Mouse (Mus musculus) MEL (cell line): ENCODE measurements around the gene Slc44a4. TPM values are rescaled to one million over a fixed set of nuclear protein-coding genes. Genes with fewer than 3 reads are reported as not detected.

Source experiments
- DNase-seq: peaks from one replicate; pipeline ENCODE4 v3.0.0; 2011; ENCODE audit warnings: low read depth, low spot score
- H3K27ac ChIP-seq: 2 replicates; pipeline ENCODE4 v1.5.1; 2012; ENCODE audit warnings: low read depth, mild to moderate bottlenecking, control low read depth, low read length, moderate library complexity; ENCODE audit not compliant: control insufficient read depth
- H3K27me3 ChIP-seq, 2 experiments: fragments of 150-350 bp in 1 of 2; sonication (generic) in 1 of 2; 2 replicates each; pipeline ENCODE4 v1.6.1; 2012; ENCODE audit warnings: low read length in 2 of 2, mild to moderate bottlenecking in 2 of 2, improper control_type of control experiment in 1 of 2, moderate library complexity in 1 of 2; ENCODE audit not compliant: insufficient read depth in 2 of 2, control insufficient read depth in 1 of 2
- H3K36me3 ChIP-seq, 2 experiments: 2 replicates each; pipeline ENCODE4 v1.6.1; 2012 to 2014; ENCODE audit warnings: low read length in 2 of 2, improper control_type of control experiment in 1 of 2, inconsistent platforms in 1 of 2, mild to moderate bottlenecking in 1 of 2; ENCODE audit not compliant: insufficient read depth in 2 of 2, control insufficient read depth in 1 of 2
- H3K4me1 ChIP-seq, 2 experiments: fragments of 150-350 bp in 1 of 2; sonication (generic) in 1 of 2; 2 replicates each; pipeline ENCODE4 v1.6.1; 2012; ENCODE audit warnings: low read length in 2 of 2, improper control_type of control experiment in 1 of 2, mild to moderate bottlenecking in 1 of 2; ENCODE audit not compliant: insufficient read depth in 2 of 2, control insufficient read depth in 1 of 2
- H3K4me3 ChIP-seq, 2 experiments: fragments of 150-350 bp in 1 of 2; sonication (generic) in 1 of 2; 2 replicates each; pipeline ENCODE4 v1.5.1; 2012; ENCODE audit warnings: low read depth in 2 of 2, low read length in 2 of 2, mild to moderate bottlenecking in 2 of 2, moderate library complexity in 2 of 2, control low read depth in 1 of 2, improper control_type of control experiment in 1 of 2; ENCODE audit not compliant: control insufficient read depth in 1 of 2, insufficient read depth in 1 of 2
- H3K79me2 ChIP-seq: 2 replicates; pipeline ENCODE4 v1.6.1; 2012; ENCODE audit warnings: mild to moderate bottlenecking, low read length, moderate library complexity; ENCODE audit not compliant: control insufficient read depth, poor library complexity, insufficient read depth
- H3K9ac ChIP-seq: 2 replicates; pipeline ENCODE4 v1.6.1; 2012; ENCODE audit warnings: low read depth, mild to moderate bottlenecking, control low read depth, low read length, moderate library complexity; ENCODE audit not compliant: control insufficient read depth, poor library complexity, severe bottlenecking
- H3K9me3 ChIP-seq: fragments of 150-350 bp; sonication (generic); replicated peaks from 2 replicates; pipeline ENCODE4 v1.6.1; 2012; ENCODE audit warnings: mild to moderate bottlenecking, low read length, improper control_type of control experiment, moderate library complexity; ENCODE audit not compliant: insufficient read depth
- BHLHE40 ChIP-seq: IDR thresholded peaks from 2 replicates; pipeline ENCODE4 v1.6.1; 2012; ENCODE audit warnings: low read depth, mild to moderate bottlenecking, inconsistent platforms, low read length, improper control_type of control experiment, borderline replicate concordance
- CHD1 ChIP-seq: IDR thresholded peaks from 2 replicates; pipeline ENCODE4 v1.6.1; 2012; ENCODE audit warnings: low read depth, mild to moderate bottlenecking, inconsistent platforms, low read length, improper control_type of control experiment
- CHD2 ChIP-seq: IDR thresholded peaks from 2 replicates; pipeline ENCODE4 v1.6.1; 2011; ENCODE audit warnings: low read length, improper control_type of control experiment
- CTCF ChIP-seq, 3 experiments: IDR thresholded peaks in 2 of 3; conservative IDR thresholded peaks in 1 of 3; 2 replicates each; pipeline ENCODE4 v1.5.1; 2011 to 2012; ENCODE audit warnings: low read length in 3 of 3, low read depth in 2 of 3, mild to moderate bottlenecking in 2 of 3, improper control_type of control experiment in 1 of 3, inconsistent platforms in 1 of 3, mixed read lengths in 1 of 3, moderate library complexity in 1 of 3; ENCODE audit not compliant: control insufficient read depth in 1 of 3, insufficient read depth in 1 of 3, poor library complexity in 1 of 3, severe bottlenecking in 1 of 3
- ELF1 ChIP-seq: IDR thresholded peaks from 2 replicates; pipeline ENCODE4 v1.6.1; 2014; ENCODE audit warnings: low read depth, mild to moderate bottlenecking, inconsistent platforms, low read length, improper control_type of control experiment, moderate library complexity
- EP300 ChIP-seq, 2 experiments: IDR thresholded peaks; 2 replicates each; pipeline ENCODE4 v1.6.1; 2011; ENCODE audit warnings: improper control_type of control experiment in 2 of 2, low read length in 2 of 2, low read depth in 1 of 2, mild to moderate bottlenecking in 1 of 2
- JUND ChIP-seq: IDR thresholded peaks from 2 replicates; pipeline ENCODE4 v1.6.1; 2011; ENCODE audit warnings: low read depth, mild to moderate bottlenecking, improper control_type of control experiment, low read length
- KAT2A ChIP-seq: conservative IDR thresholded peaks from 2 replicates; pipeline ENCODE4 v1.6.1; 2012; ENCODE audit warnings: low read depth, low read length, improper control_type of control experiment, inconsistent platforms
- MAFK ChIP-seq: IDR thresholded peaks from 2 replicates; pipeline ENCODE4 v1.6.1; 2011; ENCODE audit warnings: low read depth, mild to moderate bottlenecking, low read length, improper control_type of control experiment, borderline replicate concordance
- MEF2A ChIP-seq: IDR thresholded peaks from 2 replicates; pipeline ENCODE4 v1.6.1; 2014; ENCODE audit warnings: low read depth, mild to moderate bottlenecking, inconsistent platforms, low read length, improper control_type of control experiment; ENCODE audit not compliant: poor library complexity, insufficient replicate concordance, severe bottlenecking; ENCODE audit errors: extremely low read depth
- MXI1 ChIP-seq: IDR thresholded peaks from 2 replicates; pipeline ENCODE4 v1.6.1; 2011; ENCODE audit warnings: mild to moderate bottlenecking, low read depth, low read length, improper control_type of control experiment
- MYB ChIP-seq: IDR thresholded peaks from 2 replicates; pipeline ENCODE4 v1.6.1; 2011; ENCODE audit warnings: mild to moderate bottlenecking, low read depth, low read length, improper control_type of control experiment
- MYC ChIP-seq: IDR thresholded peaks from 2 replicates; pipeline ENCODE4 v1.6.1; 2011; ENCODE audit warnings: low read depth, mild to moderate bottlenecking, low read length, improper control_type of control experiment, moderate library complexity
- NELFE ChIP-seq: IDR thresholded peaks from 2 replicates; pipeline ENCODE4 v1.6.1; 2011; ENCODE audit warnings: low read depth, low read length, improper control_type of control experiment
- NRF1 ChIP-seq: IDR thresholded peaks from 2 replicates; pipeline ENCODE4 v1.6.1; 2014; ENCODE audit warnings: low read depth, mild to moderate bottlenecking, inconsistent platforms, low read length, improper control_type of control experiment, moderate library complexity; ENCODE audit not compliant: poor library complexity, insufficient read depth, severe bottlenecking
- POLR2AphosphoS5 ChIP-seq: IDR thresholded peaks from 2 replicates; pipeline ENCODE4 v1.6.1; 2012; ENCODE audit warnings: low read depth, borderline replicate concordance, mild to moderate bottlenecking, inconsistent platforms, low read length, moderate library complexity, mixed read lengths
- RAD21 ChIP-seq: IDR thresholded peaks from 2 replicates; pipeline ENCODE4 v1.6.1; 2011; ENCODE audit warnings: mild to moderate bottlenecking, low read depth, low read length, improper control_type of control experiment
- SIN3A ChIP-seq: IDR thresholded peaks from 2 replicates; pipeline ENCODE4 v1.6.1; 2012; ENCODE audit warnings: low read length, improper control_type of control experiment, inconsistent platforms
- SMC3 ChIP-seq: IDR thresholded peaks from 2 replicates; pipeline ENCODE4 v1.6.1; 2011; ENCODE audit warnings: low read depth, low read length, improper control_type of control experiment
- TAL1 ChIP-seq: IDR thresholded peaks from 2 replicates; pipeline ENCODE4 v1.6.1; 2012; ENCODE audit warnings: mild to moderate bottlenecking, inconsistent platforms, low read length, moderate library complexity, mixed read lengths
- TCF12 ChIP-seq: IDR thresholded peaks from 2 replicates; pipeline ENCODE4 v1.6.1; 2014; ENCODE audit warnings: low read depth, mild to moderate bottlenecking, inconsistent platforms, low read length, improper control_type of control experiment, moderate library complexity
- UBTF ChIP-seq: IDR thresholded peaks from 2 replicates; pipeline ENCODE4 v1.6.1; 2012; ENCODE audit warnings: low read depth, mild to moderate bottlenecking, inconsistent platforms, low read length, improper control_type of control experiment, moderate library complexity, borderline replicate concordance; ENCODE audit not compliant: insufficient read depth
- USF1 ChIP-seq: IDR thresholded peaks from 2 replicates; pipeline ENCODE4 v1.6.1; 2014; ENCODE audit warnings: low read depth, mild to moderate bottlenecking, inconsistent platforms, low read length, improper control_type of control experiment, moderate library complexity
- ZMIZ1 ChIP-seq: IDR thresholded peaks from 2 replicates; pipeline ENCODE4 v1.6.1; 2012; ENCODE audit warnings: low read depth, mild to moderate bottlenecking, inconsistent platforms, low read length, improper control_type of control experiment, moderate library complexity
- polyA plus RNA-seq, 2 experiments: library from polyadenylated mRNA; stranded (reverse) in 1 of 2; unstranded in 1 of 2; fragments of >175 nt in 1 of 2; fragments of >200 nt in 1 of 2; gene quantifications; 2 replicates each; pipeline versions ENCODE4 v1.2.1 to v1.2.4; 2012; ENCODE audit warnings: low replicate concordance in 2 of 2, low read depth in 1 of 2; ENCODE audit not compliant: insufficient read length in 2 of 2, insufficient read depth in 1 of 2, missing spikeins in 1 of 2
- total RNA-seq: library from RNA; depleted of rRNA; stranded (reverse); fragments of 300-350 nt; gene quantifications from 2 replicates; pipeline ENCODE4 v1.2.3, GENCODE M21; 2012

Slc44a4 gene
- total and polyA plus RNA-seq, 3 experiments, result 0.06 to 0.12 TPM; not detected in 1

GRCm38 (mm10) chr17:34881683-34882310, 32.5 kb upstream of the Slc44a4 start, which contains the start of gene Gm20547:
Gene Gm20547, minus strand, starts transcription at chr17:34882042.
- no peak for DNase-seq
- no peak within 1 kb of the TSS for H3K9ac ChIP-seq
- no peak for TF ChIP-seq EP300 (IDR thresholded peaks at IDR 0.05; ENCODE audit: low read depth in 1 of 2, low read length in 2 of 2)
- TF ChIP-seq ELF1, result no peak
- TF ChIP-seq JUND, result no peak
- no peak for TF ChIP-seq MYC
- no peak for TF ChIP-seq RAD21
- no peak for TF ChIP-seq ZMIZ1
- no peak for TF ChIP-seq MAFK
- TF ChIP-seq MYB, result no peak
- no peak for TF ChIP-seq CHD2
- no peak for TF ChIP-seq SMC3

GRCm38 (mm10) chr17:34883332-34883731, 30.9 kb upstream of the Slc44a4 start:
- Histone ChIP-seq H3K9me3 (no peaks in the 10 kb centered on the region), H3K36me3 (no peaks in the 10 kb centered on the region), H3K27ac (no peak overlapping the region), H3K79me2 (no peaks in the 10 kb centered on the region), H3K4me1 (no peaks in the 10 kb centered on the region)
- DNase-seq, result peak; percentile 40
- TF ChIP-seq CTCF (IDR thresholded peaks at IDR 0.05 in 2 of 3, conservative IDR thresholded peaks at IDR 0.05 in 1 of 3; ENCODE audit: control insufficient read depth in 1 of 3, insufficient read depth in 1 of 3, low read depth in 2 of 3, low read length in 3 of 3, poor library complexity in 1 of 3, severe bottlenecking in 1 of 3), result peak in 1 of 3 experiments; percentile 19; a peak in 2 of 6 replicates
- TF ChIP-seq MXI1, result no peak
- no peak for TF ChIP-seq TCF12
- TF ChIP-seq NELFE, result no peak
- TF ChIP-seq, all 39 proteins: peak for 1
- Histone ChIP-seq H3K4me3 (no peak overlapping the region), H3K27me3 (no peaks in the 10 kb centered on the region), H3K9ac (no peak overlapping the region)

More at GRCm38 (mm10) chr17:34881683-34882310, 32.5 kb upstream of the Slc44a4 start, which contains the start of gene Gm20547:
- H3K36me3 ChIP-seq, result no peaks in the 10 kb centered on the region
- H3K27me3 ChIP-seq, result no peaks in the 10 kb centered on the region
- no peak within 1 kb of the TSS for H3K27ac ChIP-seq
- H3K9me3 ChIP-seq, result no peaks in the 10 kb centered on the region
- no peak within 1 kb of the TSS for H3K4me3 ChIP-seq
- H3K79me2 ChIP-seq, result no peaks in the 10 kb centered on the region
- no peaks in the 10 kb centered on the region for H3K4me1 ChIP-seq

- no peaks in the 10 kb centered on the region for H3K79me2 ChIP-seq
- H3K27me3 ChIP-seq, result no peaks in the 10 kb centered on the region
- DNase-seq, result no peak
- H3K9me3 ChIP-seq, result no peaks in the 10 kb centered on the region
- no peaks in the 10 kb centered on the region for H3K4me1 ChIP-seq
- H3K36me3 ChIP-seq, result no peaks in the 10 kb centered on the region
- no peak overlapping the region for H3K27ac ChIP-seq
- H3K4me3 ChIP-seq, result no peak overlapping the region
- H3K9ac ChIP-seq, result no peak overlapping the region
- no peak for TF ChIP-seq UBTF
- no peak for TF ChIP-seq SMC3
- TF ChIP-seq NELFE, result no peak
- no peak for TF ChIP-seq KAT2A
- no peak for TF ChIP-seq ZMIZ1
- TF ChIP-seq NRF1, result no peak
- TF ChIP-seq MEF2A, result no peak
- TF ChIP-seq TAL1, result no peak
- no peak for TF ChIP-seq RAD21
- no peak for TF ChIP-seq USF1
- no peak for TF ChIP-seq EP300 (IDR thresholded peaks at IDR 0.05; ENCODE audit: low read depth in 1 of 2, low read length in 2 of 2)
- TF ChIP-seq TCF12, result no peak
- TF ChIP-seq SIN3A, result no peak
- TF ChIP-seq CHD1, result no peak
- no peak for TF ChIP-seq BHLHE40
- no peak for TF ChIP-seq JUND
- no peak for TF ChIP-seq POLR2AphosphoS5
These were observed 29.6 kb upstream of the Slc44a4 start for GRCm38 (mm10) chr17:34884704-34885103.
